Mouse (Mus musculus) T-helper 2 cell (primary cell): Measurements from ENCODE around the gene Foxk2.
"Not testable (repeated sequence)": the region's sequence is repeated elsewhere in the genome, so short reads cannot be mapped to it uniquely, and the experiment has no call there.

Experiments used
- in situ Hi-C: fragments of 300-600 bp; cut with MboI, MseI; formaldehyde crosslinking; loops from one replicate; pipeline ENCODE4 v1.15.1; 2025; ENCODE audit warnings: high pct_unique_total_duplicates

Gene Foxk2

DNA sequence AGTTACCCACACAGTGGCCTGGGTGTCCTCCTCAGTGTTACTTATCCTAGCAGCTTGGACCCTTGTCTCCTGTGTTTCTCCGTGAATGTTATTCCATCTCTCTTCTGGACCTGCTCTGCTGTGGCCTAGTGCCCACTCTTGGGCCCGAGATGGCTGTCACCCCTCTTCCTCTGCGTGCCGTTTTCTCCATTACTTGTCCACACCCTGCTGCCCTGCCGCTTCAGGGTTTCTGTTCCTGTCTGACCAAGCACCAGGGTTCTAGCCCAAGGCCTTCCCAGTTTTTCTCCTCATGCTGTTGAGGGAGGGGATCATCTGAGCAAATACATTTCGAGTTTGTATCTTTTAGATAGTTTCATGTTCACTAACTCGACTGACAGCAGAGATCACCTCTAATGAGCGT, 17.7 kb downstream of the Foxk2 start:
- in situ Hi-C loops, result no loop called here

DNA sequence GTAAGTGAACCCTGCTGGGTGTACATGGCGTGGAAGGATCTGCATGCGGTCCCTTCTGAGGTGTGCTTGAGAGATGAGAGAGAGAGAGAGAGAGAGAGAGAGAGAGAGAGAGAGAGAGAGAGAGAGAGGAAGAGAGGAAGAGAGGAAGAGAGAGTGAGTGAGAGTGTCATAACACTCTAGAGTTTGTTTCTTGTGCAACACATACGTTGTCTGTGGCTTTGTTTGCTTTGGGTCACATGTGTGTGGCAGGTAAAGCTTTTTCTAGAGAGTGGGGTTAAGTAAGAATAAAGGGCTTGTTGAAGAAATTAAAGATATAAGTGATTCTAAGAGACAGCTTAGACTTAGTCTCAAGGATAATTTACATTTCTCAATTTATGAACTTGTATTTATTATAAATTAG, 18.2 kb downstream of the Foxk2 start:
- in situ Hi-C loops, result no loop called here

DNA sequence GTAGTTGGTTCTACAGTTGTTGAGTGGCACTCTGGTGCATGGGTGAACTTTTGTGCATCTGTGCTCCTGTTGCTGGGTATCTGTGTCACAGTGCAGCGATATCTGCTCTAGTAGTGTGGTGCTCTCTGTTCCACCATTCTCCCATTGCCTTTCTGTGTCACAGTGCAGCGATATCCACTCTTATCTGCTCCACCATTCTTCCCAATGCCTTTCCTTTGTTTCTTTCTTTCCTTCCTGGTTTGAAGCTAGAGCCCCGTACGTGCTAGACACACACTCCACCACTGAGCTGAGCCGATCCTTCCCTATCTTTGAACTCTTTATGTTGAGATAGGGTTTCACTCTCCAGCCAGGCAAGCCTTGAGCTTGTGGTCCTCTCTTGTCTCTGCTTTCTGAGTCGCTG, 23.1 kb downstream of the Foxk2 start:
- in situ Hi-C loops, result no loop called here

DNA sequence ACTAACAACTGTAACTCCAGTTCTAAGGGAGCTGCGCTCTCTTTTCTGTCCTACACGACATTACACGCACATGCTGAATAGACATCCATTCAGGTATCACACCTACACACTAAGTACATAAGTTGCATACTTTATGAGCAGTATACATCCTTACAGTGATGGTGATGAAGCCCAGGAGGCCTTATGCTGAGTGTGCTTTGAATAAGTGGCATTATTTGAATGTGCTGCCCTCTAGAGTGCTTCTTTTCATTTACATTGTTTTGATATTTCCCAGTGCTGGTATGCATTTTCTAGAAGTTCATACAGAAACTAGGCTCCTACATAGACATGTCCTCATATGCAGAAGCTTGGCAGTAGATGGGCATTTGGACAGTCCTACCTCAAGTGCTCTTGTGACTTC, 30.1 kb downstream of the Foxk2 start:
- in situ Hi-C loops, result no loop called here

DNA sequence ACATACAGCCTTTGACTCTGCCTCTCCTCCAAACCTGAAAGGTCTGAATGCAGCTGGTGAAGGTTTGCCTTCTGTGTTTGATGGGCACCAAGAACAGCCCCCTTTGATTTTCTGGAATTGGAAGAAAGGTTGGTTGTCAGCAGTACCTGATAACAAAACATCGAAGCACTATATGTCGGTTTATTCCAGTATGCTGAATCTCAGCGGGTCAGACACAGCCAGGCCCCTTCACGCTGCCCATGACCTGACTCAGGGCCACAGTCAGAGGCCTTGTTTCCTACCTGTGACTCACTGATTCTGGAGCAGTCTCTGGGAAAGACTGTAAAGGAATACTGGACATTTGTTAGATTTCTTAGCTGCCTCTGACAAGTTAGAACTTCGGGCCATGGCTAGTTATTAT, 35.0 kb downstream of the Foxk2 start:
- in situ Hi-C loops, result no loop called here

DNA sequence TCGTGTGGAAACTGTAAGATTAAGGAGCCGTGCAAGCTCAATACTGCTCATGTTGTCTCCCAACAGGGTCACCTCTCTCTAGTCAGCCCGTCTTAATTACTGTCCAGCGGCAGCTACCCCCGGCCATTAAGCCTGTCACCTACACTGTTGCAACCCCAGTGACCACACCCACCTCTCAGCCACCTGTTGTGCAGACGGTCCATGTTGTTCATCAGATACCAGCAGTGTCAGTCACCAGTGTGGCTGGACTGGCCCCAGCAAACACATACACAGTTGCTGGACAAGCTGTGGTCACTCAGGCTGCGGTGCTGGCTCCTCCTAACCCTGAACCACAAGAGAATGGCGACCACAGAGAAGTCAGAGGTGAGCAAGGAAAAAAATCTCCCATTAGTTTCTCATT, 38.7 kb downstream of the Foxk2 start:
- in situ Hi-C loops, result no loop called here

DNA sequence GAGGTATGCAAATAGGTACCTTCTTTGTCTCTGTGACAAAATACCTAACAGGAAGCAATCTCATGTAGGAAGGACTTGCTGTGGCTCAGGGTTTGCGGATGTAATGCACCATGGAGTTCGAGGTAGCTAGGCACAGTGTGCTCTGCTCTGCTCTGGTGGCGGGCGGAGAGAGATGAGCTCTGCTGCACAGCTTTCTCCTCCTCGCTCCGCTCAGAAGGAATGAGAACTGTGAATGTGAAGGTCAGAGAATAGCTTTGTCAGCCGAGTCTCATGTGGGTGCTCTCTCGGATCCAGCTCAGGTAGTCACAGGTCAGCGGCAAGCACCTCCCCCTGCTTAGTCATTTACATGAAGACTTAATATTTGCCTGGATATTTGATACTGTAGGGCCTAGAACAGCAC, 40.5 kb downstream of the Foxk2 start:
- in situ Hi-C loops, result no loop called here

DNA sequence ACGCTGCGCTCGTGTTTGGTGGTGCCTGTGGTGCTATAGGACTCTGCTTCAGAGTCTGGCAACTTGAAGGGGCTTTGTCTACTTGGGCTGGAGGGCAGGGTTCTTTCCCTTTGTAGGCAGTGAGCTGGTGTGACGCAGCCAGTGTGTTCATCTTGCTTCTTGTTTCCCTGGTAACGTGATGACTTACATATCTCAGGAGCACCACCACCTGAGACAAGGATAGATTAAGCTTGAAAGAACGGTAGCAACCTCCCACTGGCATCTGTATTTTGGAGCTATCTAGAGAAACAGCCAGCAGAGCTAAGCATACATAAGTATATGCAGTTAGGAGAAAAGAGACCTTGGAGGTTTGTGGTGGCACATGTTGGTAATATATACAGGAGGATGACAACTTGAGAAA, 45.6 kb downstream of the Foxk2 start:
- in situ Hi-C loops, result no loop called here

DNA sequence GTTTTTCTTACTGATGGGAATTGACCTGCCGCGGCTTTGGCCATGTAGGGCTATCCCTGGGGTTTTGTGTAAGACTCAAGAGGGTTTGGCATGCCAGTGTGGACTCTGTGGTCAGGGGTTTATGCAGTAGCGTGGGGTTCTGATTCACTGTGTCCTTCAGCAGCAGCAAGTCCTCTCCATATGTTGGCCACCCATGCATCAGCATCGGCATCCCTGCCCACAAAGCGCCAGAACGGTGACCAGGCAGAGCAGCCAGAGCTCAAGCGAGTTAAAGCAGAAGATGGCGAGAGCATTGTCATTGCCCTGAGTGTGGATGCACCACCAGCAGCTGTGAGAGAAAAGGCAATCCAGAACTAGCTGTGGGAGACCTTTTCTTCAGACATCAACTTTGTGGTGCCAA, 46.8 kb downstream of the Foxk2 start:
- in situ Hi-C loops, result no loop called here

DNA sequence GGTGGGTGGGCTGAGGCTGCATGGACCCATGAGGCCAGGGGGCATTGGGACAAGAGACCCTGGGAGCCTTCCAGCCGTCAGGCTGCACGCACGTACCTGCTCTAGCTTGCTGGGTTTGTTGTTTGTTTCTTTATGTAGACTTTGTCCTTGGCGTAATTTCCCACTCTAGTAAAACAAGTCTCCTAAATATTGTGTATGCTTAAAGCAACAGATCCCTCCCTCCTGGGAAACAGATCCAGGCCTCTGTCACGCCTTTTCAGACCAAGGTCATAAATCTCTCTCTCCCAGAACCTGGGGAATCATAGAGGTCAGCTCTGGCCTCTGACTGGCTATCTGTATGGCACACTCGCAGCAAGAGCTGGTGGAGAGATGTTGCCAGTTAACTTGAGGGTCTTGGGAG, 47.9 kb downstream of the Foxk2 start:
- in situ Hi-C loops, result not testable (repeated sequence)

DNA sequence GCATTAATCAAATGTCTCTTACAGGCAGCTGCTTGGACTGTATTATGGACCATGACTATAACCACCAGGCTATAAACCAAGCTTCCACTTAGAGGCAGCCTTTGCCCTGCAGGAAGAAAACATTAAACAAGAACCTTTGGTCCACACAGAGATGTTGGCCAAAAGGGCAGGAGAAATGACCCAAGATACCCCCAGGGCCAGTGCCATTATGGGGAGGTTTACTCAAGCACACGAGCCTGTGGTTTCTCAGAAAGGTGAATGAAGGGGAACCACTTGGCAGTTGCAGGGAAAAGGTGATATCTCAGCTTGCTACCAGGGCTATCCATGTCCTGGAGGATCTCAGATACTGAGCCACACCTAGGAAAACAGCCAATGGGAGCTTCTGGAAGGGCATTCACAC, 66.2 kb downstream of the Foxk2 start:
- in situ Hi-C loops, result no loop called here

DNA sequence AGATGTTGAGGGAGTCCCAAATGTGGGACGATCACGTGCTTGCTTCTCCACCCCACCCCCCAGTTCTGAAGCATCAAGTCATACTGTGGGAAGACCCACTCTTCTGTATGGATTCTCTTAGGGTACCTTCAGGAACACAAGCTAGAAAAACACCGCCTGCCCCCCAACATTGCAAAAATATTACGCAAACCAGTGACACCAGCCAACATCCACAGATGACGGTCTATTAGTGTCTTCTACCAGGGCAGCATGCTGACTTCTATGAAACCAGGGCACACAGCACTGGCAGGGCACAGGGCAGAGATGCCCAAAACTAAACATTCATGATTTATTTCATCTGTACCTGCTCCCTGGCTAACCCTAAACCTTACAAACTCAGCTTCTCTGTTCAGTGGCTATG, 66.9 kb downstream of the Foxk2 start:
- in situ Hi-C loops, result no loop called here

DNA sequence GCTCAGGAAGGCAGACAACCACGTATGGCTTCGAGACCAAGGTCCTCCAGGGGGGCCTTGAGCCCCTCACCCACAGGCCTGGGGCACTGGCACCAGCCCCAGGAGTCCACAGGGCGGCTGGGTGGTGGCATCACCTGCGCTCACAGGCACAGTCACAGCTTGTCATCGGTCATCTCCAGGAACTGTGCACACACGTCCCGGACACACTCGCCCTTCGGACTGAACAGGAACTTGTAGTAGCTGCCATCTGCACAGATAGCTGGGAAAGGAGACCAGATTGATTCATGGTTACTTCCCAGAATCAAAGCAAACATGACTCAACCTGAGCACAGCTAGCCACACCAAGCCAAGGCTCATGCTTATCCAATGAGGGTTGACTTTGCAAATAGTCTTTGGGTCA, 68.4 kb downstream of the Foxk2 start:
- in situ Hi-C loops, result no loop called here

DNA sequence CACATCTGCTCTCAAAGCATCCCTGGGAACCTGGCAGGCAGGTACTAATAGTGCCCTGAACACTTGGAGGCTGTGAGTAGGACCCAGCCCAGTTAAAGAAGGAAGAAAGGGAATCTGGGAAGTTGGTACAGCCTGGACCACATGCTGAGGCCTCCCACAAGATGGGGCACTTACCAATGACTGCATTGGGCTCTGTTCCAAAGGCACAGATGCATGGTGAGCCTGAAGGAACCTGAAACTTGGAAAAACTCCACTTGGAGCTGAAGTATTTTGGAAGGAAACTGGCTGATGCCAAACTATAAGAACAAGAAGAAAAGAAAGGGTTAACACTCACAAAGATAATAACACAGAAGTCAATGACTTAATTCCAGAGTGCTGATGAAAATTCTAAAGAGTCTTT, 68.8 kb downstream of the Foxk2 start:
- in situ Hi-C loops, result no loop called here

DNA sequence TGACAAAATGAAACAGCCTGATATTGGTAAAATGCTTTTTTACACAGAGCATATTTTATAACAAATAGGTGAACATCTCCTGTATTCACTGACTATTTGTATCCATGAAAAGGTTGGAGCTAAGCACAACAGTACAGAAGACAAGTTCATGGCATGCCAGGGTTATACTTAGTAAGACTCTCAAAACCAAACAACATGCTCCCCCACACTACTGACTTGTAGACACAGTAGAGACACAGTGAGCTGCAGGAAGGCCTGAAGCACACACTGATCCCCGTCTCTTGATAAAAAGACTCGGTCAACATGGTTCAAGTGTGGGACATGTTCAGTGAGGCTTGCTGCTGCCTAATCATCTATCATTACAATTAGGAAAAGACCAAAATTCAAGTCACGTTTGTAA, 71.9 kb downstream of the Foxk2 start:
- in situ Hi-C loops, result loop anchor here (10.0 kb wide), 1 partner anchor 367 kb away; no protein-coding TSS in a partner anchor

DNA sequence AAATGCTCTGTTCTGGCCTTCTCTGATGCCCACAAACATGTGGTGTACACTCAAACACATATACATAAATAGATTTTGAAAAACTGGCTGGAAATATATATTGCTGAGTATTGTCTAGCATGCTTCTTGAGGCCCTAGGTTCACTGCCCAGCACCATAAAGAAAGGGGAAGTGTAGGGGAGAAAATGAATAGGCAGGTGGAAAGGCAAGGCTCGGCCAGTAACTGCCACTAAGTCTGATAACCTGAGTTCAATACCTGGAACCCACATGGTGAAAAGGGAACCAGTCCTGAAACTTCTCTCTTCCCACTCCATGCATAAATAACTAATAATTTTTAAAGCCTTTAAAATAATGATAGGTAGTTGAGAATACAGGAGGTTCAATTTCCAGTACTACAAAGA, 79.9 kb downstream of the Foxk2 start:
- in situ Hi-C loops, result loop anchor here (10.0 kb wide), 1 partner anchor 375 kb away; no protein-coding TSS in a partner anchor

DNA sequence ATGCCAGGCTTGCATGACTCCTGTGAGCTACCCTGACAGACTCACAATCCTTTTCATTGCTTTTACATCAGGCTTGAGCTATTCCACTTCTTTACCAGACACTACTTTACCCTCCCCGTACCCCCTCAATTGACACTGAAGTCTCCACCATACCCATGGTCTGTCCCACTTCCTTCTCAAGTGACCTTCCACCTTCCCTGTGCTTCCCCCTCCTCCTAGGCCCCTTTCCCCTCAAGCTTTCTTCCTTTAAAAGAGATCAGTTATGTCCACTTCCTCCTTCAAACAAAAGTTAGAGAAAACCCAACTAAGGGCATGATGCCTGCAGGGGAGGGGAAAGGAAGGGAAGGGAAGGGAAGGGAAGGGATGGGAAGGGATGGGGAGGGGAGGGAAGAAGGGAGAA, 80.5 kb downstream of the Foxk2 start:
- in situ Hi-C loops, result no loop called here

DNA sequence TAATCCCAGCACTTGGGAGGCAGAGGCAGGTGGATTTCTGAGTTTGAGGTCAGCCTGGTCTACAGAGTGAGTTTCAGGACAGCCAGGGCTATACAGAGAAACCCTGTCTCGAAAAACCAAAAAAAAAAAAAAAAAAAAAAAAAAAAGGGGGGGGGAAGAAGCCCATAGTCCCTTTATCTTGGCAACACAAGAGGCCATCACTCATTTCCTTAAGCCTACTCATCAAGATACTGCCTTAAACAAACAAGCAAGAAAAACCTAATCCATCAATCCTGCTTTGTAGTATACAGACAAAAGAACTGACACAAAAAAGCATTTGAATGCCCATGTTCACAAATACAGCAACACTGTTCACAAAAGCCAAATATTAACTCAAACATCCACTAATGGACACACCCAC, 82.6 kb downstream of the Foxk2 start:
- in situ Hi-C loops, result not testable (repeated sequence)

DNA sequence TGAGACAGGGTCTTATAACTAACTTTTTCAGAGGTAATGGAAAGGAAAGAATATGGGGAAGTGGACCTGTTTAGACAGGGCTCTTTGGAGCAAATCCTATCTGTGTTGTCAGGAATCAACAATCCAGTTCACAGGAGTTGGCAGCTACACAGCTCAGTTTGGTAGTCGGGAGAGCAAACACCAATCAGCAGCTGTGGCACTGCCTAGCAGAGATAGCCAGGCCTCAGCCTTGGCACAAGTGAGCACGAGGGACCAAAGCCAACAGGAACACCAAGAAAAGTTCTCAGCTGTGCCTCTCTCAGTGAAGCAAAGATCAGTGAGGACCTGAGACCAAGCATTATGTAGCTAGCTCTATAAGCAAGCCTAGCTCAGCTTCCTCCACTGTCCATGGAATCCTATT, 87.2 kb downstream of the Foxk2 start:
- in situ Hi-C loops, result no loop called here

DNA sequence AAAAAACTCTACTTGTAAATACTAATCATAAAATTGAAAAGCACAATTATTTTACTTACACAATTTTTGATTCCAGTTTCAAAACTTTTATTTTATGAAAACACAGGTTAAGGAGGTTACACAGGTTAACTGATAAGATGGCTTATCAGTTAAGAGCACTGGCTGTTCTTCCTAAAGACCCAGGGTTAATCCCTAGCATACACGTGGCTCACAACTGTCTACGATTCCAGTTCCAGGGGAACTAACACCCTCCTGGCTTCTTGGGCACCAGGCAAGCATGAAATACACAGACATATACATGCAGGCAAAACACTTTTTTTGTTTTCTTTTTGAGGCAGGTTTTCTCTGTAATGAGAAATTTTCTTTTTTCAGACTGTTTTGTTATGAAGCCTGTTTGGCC, 88.4 kb downstream of the Foxk2 start:
- in situ Hi-C loops, result no loop called here

DNA sequence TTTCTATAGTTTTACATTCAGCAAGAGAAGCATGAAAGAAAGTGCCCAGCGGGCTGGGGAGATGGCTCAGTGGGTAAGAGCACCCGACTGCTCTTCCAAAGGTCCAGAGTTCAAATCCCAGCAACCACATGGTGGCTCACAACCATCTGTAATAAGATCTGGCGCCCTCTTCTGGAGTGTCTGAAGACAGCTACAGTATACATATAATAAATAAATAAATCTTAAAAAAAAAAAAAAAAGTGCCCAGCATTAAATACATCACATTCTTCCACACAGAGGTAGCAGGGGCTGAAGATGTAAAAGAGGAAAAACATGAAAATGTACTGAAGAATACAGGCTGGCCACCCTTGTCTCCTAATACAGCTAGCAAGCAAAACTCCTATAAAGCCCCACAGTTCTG, 88.9 kb downstream of the Foxk2 start:
- in situ Hi-C loops, result not testable (repeated sequence)

DNA sequence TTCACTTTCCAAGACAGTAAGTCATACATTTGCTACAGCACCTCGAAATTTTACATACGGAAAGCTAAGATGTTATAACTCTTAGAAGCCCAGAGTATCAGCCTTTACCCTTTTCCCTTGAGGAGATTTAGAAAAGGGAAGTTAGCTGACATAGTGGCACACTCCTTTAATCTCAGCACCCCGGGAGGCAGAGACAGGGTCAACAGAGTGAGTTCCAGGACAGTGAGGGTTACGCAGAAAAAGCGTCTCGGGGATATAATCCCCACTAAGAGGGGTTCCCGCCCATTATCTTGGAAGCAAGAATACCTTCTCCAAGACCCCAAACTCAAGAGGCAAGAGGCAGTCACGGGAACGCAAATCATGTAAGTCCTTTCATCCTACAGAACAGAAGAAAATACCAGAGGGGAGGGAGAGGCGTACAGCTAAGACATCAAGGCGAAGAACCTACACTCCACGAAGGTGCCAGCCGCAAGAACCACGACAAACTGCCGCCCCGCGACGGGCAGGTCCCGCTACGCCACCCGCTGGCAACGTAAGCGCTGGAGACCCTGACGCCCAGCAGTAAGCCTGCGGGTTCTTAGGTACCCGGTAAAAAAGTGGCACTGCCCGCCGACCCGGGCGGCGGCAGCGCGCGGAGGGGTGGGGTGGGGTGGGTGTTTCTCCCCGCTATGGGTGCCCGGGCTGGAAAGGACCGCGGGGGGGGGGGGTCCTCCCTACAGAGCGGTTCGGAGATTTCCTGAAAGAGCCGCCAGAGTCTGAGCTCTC, 93.7 kb downstream of the Foxk2 start:
- in situ Hi-C loops, result loop anchor here (5.0 kb wide), 1 partner anchor 116 kb away; the partner anchor contains the start of gene Narf

DNA sequence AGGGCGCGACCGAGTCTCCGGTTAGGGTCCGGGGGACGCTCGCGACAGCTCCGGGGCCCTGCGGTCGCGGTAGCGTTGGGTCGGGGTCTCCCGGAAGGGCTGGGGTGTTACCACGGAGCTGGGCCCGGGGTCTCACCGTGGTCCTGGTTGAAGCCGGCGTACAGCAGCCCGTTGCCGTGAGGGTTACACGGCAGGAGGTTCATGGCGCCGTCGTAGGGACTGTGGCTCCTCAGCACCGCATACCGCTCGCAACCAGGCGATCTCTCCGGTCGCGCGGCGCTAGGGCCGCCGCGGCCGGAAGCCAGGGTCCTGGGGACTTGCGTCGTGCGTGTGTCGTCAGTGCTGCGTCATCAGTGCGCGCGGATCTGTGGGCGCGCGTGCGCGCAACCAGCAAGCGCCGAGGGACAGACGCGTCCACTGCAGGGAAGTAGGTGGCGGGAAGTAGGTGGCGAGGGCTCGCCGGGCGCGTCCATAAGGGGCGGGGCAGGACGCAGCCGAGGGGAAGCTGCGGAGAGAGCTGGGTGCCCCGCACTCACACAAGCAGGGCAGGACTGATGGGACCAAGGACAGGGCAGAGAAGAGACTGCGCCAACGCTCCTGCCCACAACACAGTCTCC, 94.4 kb downstream of the Foxk2 start, which contains the start of gene Wdr45b:
Gene Wdr45b, minus strand, starts transcription at position 355 of the 617 bp plus-strand sequence.
- in situ Hi-C loops, result loop anchor here (5.0 kb wide), 1 partner anchor 117 kb away; the partner anchor contains the start of gene Narf
